Mouse (Mus musculus): ENCODE data around the gene 2610528A11Rik.
A peak's percentile ranks its signal among the peaks of the same experiment; 100 is the strongest.
"Not testable (repeated sequence)": the region's sequence is repeated elsewhere in the genome, so short reads cannot be mapped to it uniquely, and the experiment has no call there.

The 2610528A11Rik gene

GRCm38 (mm10) chr14:37113922-37114321, at the start of gene 2610528A11Rik:
2610528A11Rik (minus strand) TSS chr14:37114022.
- DNase-seq = peak; percentile 76

GRCm38 (mm10) chr14:37163277-37163956, 49.6 kb upstream of the 2610528A11Rik start:
- no peak for DNase-seq

GRCm38 (mm10) chr14:37154391-37154790, 40.6 kb upstream of the 2610528A11Rik start:
- DNase-seq = peak; percentile 71

- DNase-seq = peak; percentile 58
Observed at GRCm38 (mm10) chr14:37139051-37139710, 25.4 kb upstream of the 2610528A11Rik start.

- not testable (repeated sequence) for DNase-seq
Observed at GRCm38 (mm10) chr14:37137596-37137995, 23.8 kb upstream of the 2610528A11Rik start.

- no peak for DNase-seq
Observed at GRCm38 (mm10) chr14:37136110-37136509, 22.3 kb upstream of the 2610528A11Rik start.

- no peak for DNase-seq
Observed at GRCm38 (mm10) chr14:37135671-37136070, 21.8 kb upstream of the 2610528A11Rik start.

GRCm38 (mm10) chr14:37135127-37135593, 21.3 kb upstream of the 2610528A11Rik start, which contains the start of gene Ghitm:
Ghitm (minus strand) TSS chr14:37135272.
- peak; percentile 100 for DNase-seq

- no peak for DNase-seq
Observed at GRCm38 (mm10) chr14:37134304-37135126, 20.7 kb upstream of the 2610528A11Rik start.

GRCm38 (mm10) chr14:37127652-37128051, 13.8 kb upstream of the 2610528A11Rik start:
- DNase-seq = peak; percentile 63

GRCm38 (mm10) chr14:37119233-37119632, 5.4 kb upstream of the 2610528A11Rik start:
- peak; percentile 53 for DNase-seq

- DNase-seq = peak; percentile 72
Observed at GRCm38 (mm10) chr14:37112931-37113330, 891 bp downstream of the 2610528A11Rik start.

GRCm38 (mm10) chr14:37111371-37111770, 2.5 kb downstream of the 2610528A11Rik start:
- DNase-seq = peak; percentile 52

GRCm38 (mm10) chr14:37110456-37110855, 3.4 kb downstream of the 2610528A11Rik start:
- DNase-seq = no peak

- DNase-seq = peak; percentile 74
Observed at GRCm38 (mm10) chr14:37109975-37110374, 3.8 kb downstream of the 2610528A11Rik start.

- no peak for DNase-seq
Observed at GRCm38 (mm10) chr14:37109460-37109859, 4.4 kb downstream of the 2610528A11Rik start.

GRCm38 (mm10) chr14:37105846-37106245, 8.0 kb downstream of the 2610528A11Rik start:
- DNase-seq = peak; percentile 64

- DNase-seq = peak; percentile 90
Observed at GRCm38 (mm10) chr14:37104747-37105146, 9.1 kb downstream of the 2610528A11Rik start.

GRCm38 (mm10) chr14:37102484-37102883, 11.3 kb downstream of the 2610528A11Rik start:
- DNase-seq = peak; percentile 56

- DNase-seq = peak; percentile 52
Observed at GRCm38 (mm10) chr14:37101531-37101930, 12.3 kb downstream of the 2610528A11Rik start.

GRCm38 (mm10) chr14:37097956-37098530, 15.8 kb downstream of the 2610528A11Rik start, which contains the start of gene Cdhr1:
Cdhr1 (minus strand) TSS chr14:37098347.
- DNase-seq = peak; percentile 80

GRCm38 (mm10) chr14:37095556-37095955, 18.3 kb downstream of the 2610528A11Rik start:
- DNase-seq = peak; percentile 50

- peak; percentile 73 for DNase-seq
Observed at GRCm38 (mm10) chr14:37094436-37094835, 19.4 kb downstream of the 2610528A11Rik start.
